1 mouse cellular context compared by ENCODE assay signal in the genomic region with DNA sequence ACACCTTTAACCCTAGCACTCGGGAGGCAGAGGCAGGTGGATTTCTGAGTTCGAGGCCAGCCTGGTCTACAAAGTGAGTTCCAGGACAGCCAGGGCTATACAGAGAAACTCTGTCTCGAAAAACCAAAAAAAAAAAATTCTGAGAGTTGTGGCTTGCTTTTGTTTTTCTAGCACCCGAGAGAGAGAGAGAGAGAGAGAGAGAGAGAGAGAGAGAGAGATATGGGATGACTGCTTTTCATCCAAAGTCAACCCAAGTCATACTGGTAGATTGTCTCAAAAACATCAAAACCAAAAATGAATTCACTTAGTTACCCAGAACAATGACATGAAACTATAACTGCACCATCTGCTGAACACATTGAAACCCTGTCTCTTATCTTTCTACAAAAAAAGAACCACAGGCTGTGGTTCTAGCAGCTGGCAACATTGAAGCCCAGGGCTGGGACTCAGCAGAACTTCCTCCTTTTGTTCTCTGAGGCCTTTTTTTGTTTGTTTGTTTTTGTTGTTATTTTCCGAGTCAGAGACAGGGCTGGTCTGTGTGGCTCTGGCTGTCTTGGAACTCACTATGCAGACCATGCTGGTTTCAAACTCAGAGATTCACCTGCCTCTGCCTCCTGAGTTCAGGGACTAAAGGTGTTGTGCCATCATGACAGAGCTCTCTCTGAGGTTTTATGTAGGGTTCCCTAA.
TF ChIP-seq lines count a peak whose summit lies in the region.

No protein-coding gene starts in this region.

TF ChIP-seq in CH12.LX, 34 proteins besides CTCF, POLR2A, EP300 and RAD21 (continued from another document):
- TF ChIP-seq IRF4 (IDR thresholded peaks at IDR 0.05; ENCODE audit: low read depth, low read length), result no peak
- no peak for TF ChIP-seq JUN (IDR thresholded peaks at IDR 0.05; ENCODE audit: insufficient read depth, low read depth, low read length)
- no peak for TF ChIP-seq ELF1 (IDR thresholded peaks at IDR 0.05; ENCODE audit: low read depth, low read length)
- no peak for TF ChIP-seq TBP (conservative IDR thresholded peaks at IDR 0.05; ENCODE audit: low read depth, low read length)
- no peak for TF ChIP-seq ZMIZ1 (IDR thresholded peaks at IDR 0.05; ENCODE audit: low read depth, low read length)
- TF ChIP-seq ZNF384 (IDR thresholded peaks at IDR 0.05; ENCODE audit: low read depth, low read length), result no peak
- TF ChIP-seq USF1 (IDR thresholded peaks at IDR 0.05; ENCODE audit: low read depth, low read length), result no peak
- TF ChIP-seq TCF12 (IDR thresholded peaks at IDR 0.05; ENCODE audit: low read depth, low read length), result no peak
- no peak for TF ChIP-seq CHD2 (IDR thresholded peaks at IDR 0.05; ENCODE audit: low read length)
- no peak for TF ChIP-seq BHLHE40 (IDR thresholded peaks at IDR 0.05; ENCODE audit: low read depth, low read length)
- no peak for TF ChIP-seq HCFC1 (IDR thresholded peaks at IDR 0.05; ENCODE audit: low read depth, low read length)
- no peak for TF ChIP-seq MXI1 (IDR thresholded peaks at IDR 0.05; ENCODE audit: low read depth, low read length)
- TF ChIP-seq E2F4 (IDR thresholded peaks at IDR 0.05; ENCODE audit: insufficient replicate concordance, low read depth, low read length), result no peak
- no peak for TF ChIP-seq SMC3 (IDR thresholded peaks at IDR 0.05; ENCODE audit: low read depth, low read length)
- TF ChIP-seq SIN3A (IDR thresholded peaks at IDR 0.05; ENCODE audit: low read length), result no peak
- no peak for TF ChIP-seq NELFE (IDR thresholded peaks at IDR 0.05; ENCODE audit: low read depth, low read length)
- no peak for TF ChIP-seq MEF2A (IDR thresholded peaks at IDR 0.05; ENCODE audit: borderline replicate concordance, low read depth, low read length)
